Mouse (Mus musculus): ENCODE measurements around the gene Zzef1.

Zzef1 gene

GRCm38 (mm10) chr11:72955339-72955974 is 159.4 kb downstream of the Zzef1 start:
- DNase-seq (ENCODE audit: low spot score in 2 of 2) = no peak

GRCm38 (mm10) chr11:72957318-72957717 is 161.3 kb downstream of the Zzef1 start:
- DNase-seq (ENCODE audit: low spot score in 2 of 2) = no peak

GRCm38 (mm10) chr11:72959924-72960679 is 164.1 kb downstream of the Zzef1 start:
- no peak for DNase-seq (ENCODE audit: low spot score in 2 of 2)

GRCm38 (mm10) chr11:72960723-72961071 is 164.7 kb downstream of the Zzef1 start:
- no peak for DNase-seq (ENCODE audit: low spot score in 2 of 2)

- DNase-seq (ENCODE audit: low spot score in 2 of 2) = no peak
These were observed 165.3 kb downstream of the Zzef1 start, which contains the start of gene Atp2a3 for GRCm38 (mm10) chr11:72961072-72961980. TSS of gene Atp2a3 (plus strand) at chr11:72961169.

GRCm38 (mm10) chr11:72962378-72962777 is 166.4 kb downstream of the Zzef1 start:
- DNase-seq (ENCODE audit: low spot score in 2 of 2) = no peak

- no peak for DNase-seq (ENCODE audit: low spot score in 2 of 2)
These were observed 167.2 kb downstream of the Zzef1 start for GRCm38 (mm10) chr11:72963058-72963788.

- DNase-seq (ENCODE audit: low spot score in 2 of 2) = no peak
These were observed 167.8 kb downstream of the Zzef1 start for GRCm38 (mm10) chr11:72963789-72964294.

- DNase-seq (ENCODE audit: low spot score in 2 of 2) = no peak
These were observed 179.0 kb downstream of the Zzef1 start for GRCm38 (mm10) chr11:72974995-72975503.

Measured in cerebellum, postnatal 4 days (tissue).